Mouse (Mus musculus) adrenal gland, adult 2 months (tissue): ENCODE measurements around the gene Yeats2. TPM values are rescaled to one million over a fixed set of nuclear protein-coding genes. Genes with fewer than 3 reads are reported as not detected.
A peak's percentile ranks its signal among the peaks of the same experiment; 100 is the strongest.
"Not testable (repeated sequence)": the region's sequence is repeated elsewhere in the genome, so short reads cannot be mapped to it uniquely, and the experiment has no call there.

ENCODE experiments used
- DNase-seq: peaks from one replicate; pipeline ENCODE4 v3.0.0; 2021
- long read RNA-seq: library from polyadenylated mRNA; stranded (forward); transcript quantifications from one replicate; pipeline ENCODE4 v2.0.0, GENCODE M21; 2021
- polyA plus RNA-seq: library from polyadenylated mRNA; depleted of rRNA; stranded (reverse); fragments of >200 nt; gene quantifications from 2 replicates; pipeline ENCODE4 v1.2.3, GENCODE M21; 2012; rRNA removed
- total RNA-seq, 2 experiments: library from RNA; stranded (reverse); gene quantifications; 2 replicates each; pipeline ENCODE4 v1.2.3; 2021

Gene Yeats2
- total RNA-seq (10 to 100 TPM; 24.8 to 33.7 TPM), polyA plus RNA-seq (16.6 and 20.4 TPM in 2 replicates)
- long read RNA-seq, partial matches to known transcripts, result 2 of 3 reads
- long read RNA-seq, other reads (novel, unspliced or antisense), result 1 of 3 reads

DNA sequence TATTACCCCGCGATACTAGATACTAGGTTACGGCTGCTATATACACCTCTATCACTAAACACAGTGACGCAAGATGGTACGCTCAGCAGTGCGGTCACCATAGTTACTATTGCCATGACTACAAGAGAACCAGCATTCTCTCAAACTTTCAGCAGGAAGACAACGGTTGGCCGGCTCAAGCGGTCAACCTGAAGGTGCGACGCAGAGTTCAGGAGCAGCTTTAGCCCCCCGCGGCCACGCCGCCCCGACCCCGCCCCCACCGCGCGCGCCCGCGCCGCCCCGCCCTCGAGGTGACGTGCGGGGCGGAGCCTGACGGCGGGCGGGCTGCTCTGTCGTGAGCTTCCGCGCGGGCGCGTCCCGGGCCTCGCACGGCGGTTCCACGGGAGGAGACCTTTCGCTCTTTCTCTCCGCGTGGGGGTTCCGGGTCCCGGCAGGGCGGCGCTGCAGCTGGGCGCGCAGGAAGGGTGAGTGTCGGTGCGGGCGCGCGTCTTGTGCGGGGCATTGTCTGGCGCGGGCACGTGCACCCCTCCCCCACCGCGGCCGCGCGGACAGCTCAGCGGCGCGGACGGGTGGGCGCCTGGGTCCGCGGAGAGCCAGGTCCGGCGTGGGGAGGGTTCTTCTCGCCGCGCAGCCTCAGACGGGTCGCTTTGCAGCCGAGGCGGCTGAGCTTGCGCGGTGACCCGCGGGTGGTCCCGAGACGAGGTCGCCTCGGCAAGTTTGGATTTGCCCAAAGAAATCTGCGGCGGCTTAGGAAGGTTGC is at the start of gene Yeats2:
Yeats2 (plus strand) TSS at position 292 of the 760 bp plus-strand sequence.
- DNase-seq, result peak; percentile 90

DNA sequence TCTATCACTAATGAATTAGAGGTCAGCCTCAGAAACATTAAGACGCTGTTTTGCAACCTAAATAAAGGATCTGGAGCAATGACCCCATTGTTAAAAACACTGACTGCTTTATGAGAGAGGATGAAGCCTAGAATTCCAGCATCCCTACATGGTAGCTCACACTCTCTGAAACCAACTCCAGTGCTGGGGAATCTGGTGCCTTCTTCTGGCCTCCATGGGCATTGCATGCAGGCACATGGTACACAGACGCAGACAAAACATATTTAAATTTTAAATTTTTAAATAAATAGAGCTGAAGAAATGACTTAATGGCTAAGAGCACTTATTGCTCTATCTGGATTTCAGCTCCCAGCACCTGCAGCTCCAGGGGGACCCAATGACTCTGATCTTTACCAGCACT is 44.9 kb upstream of the Yeats2 start:
- DNase-seq, result no peak

DNA sequence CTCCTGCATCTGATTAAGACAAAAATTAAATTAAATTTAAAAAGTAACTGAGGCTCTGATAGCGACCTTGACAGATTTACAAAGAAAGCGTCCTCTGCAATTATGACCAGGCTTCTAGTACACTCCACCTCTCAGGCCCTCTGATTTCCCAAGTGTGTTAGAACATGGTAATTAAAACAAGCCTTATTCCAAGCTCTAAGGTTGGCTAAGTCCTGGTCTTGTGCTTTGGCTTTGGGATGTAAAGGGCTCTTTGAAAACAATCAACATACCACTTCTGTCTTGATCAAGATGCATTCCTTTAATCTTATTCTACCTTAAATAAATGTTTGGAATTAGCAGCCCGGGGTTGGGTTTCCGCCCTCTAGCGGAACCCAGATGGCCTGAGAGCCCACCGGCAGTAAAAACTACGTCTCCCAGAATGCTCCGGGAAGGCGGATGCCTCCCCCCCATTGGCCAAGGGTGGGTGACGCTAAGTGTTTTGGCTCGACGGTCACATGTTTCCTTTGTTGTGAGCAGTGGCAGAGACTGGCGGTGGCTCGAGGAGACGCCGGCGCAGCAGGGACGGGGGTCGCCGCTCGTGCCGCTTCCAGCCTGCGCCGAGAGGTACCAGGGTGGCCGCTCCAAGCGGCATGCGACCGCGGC is 43.7 kb upstream of the Yeats2 start, which contains the start of gene Klhl24:
Klhl24 (plus strand) TSS at position 474 of the 642 bp plus-strand sequence.
- DNase-seq, result peak; percentile 95

DNA sequence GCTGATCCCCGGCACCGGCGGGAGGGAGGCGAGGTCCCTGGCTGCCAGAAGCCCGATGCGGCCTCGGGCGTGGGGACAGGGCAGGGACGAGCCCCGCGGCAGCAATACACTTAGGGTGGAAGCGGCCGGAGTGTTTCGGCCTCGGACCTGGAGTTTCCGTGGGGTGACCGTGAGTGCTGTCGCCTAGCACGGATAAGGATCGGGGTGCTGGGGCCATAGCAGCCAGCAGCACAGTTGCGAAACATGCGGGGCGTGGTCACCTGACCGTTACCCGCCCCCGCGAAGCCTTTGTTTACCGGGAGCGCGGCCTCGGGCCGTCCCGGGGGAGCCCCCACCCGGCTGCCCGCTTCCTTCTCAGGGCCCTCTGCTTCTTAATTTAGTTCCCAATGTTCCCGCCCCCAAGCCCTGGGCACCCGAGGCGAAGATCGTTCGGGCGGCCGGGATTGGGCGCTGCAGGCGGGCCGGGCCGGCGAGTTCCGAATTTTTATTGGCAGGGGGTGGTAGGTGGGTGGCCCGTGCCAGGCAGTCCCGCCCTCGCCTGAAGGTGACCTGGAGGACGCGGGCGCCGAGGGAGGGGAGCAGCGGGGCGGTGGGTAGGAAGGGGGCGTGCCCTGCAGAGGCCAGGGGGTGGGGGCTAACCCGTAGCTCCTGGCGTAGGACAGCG is 43.0 kb upstream of the Yeats2 start:
- DNase-seq, result peak; percentile 99

DNA sequence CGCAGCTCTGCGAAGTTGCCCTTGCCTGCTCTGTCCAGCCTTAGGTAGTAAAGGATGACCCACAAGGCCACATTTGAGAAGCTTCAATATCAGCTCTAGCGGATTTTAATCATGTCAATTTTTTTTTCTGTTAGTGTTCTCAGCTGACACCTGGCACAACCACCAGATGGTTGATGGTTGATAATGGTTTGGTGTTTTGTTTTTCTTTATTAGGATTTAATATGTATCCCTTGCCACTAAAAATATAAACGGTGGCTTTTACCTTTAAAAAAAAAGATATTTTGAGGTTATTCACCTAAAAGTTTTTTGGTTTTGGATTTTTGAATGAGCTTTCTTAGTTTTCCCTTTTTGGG is 42.5 kb upstream of the Yeats2 start:
- DNase-seq, result no peak

DNA sequence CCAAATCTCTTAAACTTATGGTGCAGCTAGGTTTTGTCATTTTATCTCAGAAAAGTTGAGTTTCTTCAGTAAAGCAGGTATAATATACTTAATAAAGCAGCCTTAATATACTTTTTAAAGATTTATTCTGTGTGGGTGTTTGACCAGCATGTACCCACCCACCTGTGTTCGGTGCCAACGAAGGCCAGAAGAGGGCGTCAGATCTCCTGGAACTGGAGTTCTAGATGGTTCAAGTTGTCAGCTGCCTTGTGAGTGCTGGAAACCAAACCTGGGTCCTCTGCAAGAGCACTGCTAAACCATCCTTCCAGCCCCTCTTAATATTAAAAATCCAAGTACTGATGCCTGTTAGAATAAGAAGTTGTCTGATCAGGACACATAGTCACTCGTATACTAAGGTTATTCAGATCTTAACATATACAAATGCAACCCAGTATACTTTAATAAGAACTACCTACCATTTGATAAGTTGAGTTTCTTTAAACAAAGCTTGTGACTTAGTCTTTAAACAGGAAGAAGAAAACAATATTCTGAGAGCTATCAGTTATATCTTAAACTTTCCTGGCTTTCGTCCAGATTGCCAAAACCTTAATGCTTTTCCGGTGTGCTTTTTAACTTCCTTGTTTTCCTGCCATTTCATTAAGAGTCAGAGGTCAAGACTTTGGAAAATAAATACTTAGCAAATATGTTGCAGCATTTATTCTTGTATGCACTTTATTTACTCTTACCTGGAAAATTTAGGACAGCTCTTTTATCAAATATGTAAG is 41.8 kb upstream of the Yeats2 start:
- no peak for DNase-seq

DNA sequence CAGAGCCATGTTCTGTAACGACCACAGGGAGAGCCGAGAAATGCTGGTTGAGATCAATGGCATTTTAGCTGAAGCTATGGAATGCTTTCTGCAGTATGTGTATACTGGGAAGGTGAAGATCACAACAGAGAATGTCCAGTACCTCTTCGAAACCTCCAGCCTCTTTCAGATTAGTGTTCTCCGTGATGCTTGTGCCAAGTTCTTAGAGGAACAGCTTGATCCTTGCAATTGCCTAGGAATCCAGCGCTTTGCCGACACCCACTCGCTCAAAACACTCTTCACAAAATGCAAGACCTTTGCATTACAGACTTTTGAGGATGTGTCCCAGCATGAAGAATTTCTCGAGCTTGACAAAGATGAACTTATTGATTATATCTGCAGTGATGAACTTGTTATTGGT is 33.9 kb upstream of the Yeats2 start:
- DNase-seq, result no peak

DNA sequence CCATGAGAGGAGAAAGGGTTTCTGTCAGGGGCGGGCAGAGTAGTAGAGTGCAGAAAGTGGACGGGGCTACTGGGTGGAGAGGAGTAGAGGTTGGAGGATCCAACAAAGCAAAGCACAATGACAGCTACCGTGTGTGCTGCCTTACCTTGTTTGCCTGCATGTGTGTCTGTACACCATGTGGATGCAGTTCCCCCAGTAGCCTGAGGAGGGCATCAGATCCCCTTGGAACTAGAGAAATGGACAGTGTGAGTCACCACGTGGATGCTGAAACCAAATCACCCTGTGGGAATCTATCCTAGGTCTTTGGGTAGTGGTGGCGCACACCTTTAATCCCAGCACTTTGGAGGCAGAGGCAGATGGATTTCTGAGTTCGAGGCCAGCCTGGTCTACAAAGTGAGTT is 31.9 kb upstream of the Yeats2 start:
- DNase-seq, result no peak

DNA sequence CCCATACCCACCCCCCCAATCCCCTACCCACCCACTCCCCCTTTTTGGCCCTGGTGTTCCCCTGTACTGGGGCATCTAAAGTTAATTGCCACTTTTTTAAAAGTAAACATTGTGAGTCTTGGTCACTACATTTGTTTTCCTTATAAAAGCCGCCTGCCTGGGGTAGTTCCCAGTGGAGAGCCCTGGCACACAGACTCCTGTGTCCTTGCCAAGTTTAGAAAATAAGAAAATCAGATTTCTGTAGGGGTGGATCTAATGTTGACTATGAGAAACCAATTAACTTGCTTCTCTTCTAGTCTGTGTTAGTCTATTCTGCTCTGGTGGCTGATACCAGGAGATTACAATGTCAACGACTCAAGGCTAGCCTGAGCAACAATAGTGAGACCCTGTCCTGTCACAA is 28.2 kb upstream of the Yeats2 start:
- no peak for DNase-seq

DNA sequence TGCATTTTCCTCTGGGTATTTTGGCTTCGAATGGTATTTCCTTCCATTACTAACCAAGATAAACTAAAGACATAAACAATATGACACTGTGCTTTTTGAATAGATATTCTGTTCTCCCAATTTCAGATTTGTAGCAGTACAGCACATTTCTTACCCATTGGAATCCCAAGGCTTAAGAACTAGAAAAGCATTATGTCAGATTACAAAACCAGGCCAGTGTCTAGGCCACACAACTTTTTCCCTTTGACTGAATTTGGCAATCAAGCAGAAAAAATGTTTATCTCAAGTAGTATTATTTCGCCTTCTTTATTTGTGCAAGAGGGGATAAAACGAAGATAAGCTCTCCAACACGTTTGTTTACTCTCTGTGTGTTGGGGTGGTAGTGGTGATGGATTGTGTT is 24.8 kb upstream of the Yeats2 start:
- no peak for DNase-seq

DNA sequence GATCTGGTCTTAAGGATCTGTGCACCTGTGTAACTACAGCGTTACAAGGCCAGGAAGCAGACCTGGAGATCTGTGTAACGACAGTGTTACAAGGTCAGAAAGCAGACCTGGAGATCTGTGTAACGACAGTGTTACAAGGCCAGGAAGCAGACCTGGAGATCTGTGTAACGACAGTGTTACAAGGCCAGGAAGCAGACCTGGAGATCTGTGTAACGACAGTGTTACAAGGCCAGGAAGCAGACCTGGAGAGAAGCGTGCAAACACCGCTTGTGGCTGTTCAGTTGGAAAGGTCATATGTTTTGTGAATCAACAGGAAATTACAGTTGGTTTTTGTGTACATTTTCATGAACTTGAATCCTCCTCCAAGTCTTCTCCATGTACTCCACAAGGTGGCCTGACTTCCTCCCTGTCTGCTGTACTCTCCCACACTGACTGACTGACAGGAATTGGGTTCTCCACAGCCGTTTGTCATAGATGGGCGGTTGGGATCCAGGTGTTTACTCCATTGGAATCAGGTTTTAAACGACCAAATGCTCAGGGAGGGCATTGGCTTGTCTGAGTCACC is 14.5 kb upstream of the Yeats2 start:
- not testable (repeated sequence) for DNase-seq

DNA sequence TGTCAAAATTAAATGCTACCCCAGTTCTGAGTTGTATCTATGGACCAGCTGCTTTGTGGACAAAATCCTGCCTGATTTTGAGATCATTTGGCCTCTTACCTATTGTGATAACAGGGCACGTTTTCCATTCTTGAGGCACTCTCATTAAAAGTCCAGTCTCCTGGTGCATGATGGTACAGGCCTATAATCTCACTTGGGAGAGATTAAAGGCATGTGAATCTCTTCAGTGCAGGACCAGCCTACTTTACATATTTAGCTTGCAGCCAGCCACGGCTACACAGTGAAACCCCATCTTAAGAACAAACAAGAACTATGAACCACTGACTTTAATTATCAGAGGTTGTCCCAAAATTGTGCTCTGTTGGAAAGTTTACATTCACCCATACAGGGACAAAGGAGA is 10.5 kb upstream of the Yeats2 start:
- DNase-seq, result no peak

DNA sequence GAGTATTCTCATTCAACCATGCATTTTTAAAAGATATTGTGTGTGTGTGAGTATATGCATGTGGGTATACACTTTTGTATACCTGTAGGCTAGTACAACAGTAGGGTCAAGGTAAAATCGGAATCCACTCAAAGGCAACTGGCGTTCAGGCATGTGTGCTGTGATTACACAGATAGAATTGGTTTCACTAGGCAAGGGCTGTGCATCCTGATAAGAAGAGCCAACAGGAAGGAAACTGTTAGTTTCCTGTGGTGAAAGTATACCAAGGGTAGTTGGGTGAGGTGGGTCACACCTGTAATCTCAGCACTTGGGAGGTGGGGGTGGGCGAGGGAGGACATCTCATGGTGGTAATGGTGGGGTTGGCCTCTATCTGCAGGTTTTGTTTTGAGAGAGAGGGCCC is 3.7 kb downstream of the Yeats2 start:
- DNase-seq, result no peak

DNA sequence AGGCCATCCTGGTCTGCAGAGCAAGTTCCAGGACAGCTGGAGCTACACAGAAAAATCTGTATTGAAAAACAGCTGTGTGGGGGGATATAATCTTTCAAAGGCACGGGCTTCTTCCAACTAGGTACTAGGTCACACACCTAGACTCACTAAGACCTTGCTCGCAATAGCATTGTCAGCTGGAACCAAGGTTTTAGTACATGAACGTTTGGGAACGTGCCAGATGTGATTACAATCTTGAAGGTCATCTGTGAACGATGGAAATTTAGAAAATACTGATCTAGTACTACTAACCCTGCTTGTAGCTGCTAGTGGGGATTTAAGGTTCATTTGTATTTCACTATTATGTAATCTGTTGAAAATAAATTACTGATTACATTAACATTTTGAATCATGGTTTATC is 11.1 kb downstream of the Yeats2 start:
- DNase-seq, result peak; percentile 48

DNA sequence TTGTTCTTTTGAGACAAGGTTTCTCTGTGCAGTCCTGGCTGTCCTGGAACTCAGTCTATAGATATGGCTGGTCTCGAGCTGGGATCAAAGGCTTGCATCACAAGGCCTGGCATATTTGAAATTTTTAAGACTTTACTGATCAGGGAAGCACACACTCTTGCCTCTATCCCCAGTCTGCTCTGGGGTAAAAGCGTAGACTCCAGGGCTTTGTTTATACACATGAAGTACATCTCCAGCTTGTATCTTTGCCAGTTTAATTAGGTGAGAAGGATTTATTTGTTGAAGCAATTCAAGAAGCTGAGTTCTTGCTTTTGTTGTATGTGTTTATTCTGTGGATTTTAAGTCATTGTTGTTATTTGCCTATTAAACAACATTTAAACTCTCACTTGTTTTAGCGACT is 12.9 kb downstream of the Yeats2 start:
- DNase-seq, result no peak

DNA sequence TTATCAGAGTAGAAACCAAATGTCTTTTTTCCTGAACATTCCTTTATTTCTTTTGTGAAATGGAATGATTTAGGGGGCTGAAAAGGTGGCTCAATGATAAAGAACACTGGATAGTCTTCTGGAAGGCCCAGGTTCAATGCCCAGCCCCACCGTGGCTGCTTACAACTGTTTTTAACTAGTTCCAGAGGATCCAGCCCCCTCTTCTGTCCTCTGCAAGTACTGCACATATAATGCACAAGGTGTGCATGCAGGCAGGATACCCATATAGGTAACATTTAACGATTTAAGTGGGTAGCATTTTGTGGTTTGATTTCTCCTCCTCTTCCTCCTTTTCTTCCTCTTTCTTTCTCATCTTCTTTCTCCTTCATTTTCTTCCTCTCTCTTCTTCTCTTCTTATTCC is 19.3 kb downstream of the Yeats2 start:
- no peak for DNase-seq

DNA sequence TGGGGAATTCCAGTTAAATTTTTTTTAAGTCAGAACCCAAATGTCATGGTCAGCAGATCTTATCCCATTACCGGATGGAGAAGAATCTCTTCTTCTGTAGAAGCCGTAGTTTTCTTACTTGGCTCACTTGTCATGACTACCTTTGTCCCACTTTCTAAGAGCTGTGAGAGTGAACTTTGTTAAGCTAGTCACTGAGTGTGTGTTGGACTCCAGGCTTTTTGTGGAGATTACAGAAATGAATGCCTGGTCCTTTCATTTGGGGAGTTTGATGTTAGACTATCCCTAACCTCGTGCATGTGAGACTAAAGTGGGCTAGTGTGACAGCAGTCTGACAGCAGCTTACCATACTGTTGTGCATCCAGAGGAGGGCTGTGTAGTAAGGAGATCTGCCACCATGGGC is 28.2 kb downstream of the Yeats2 start:
- no peak for DNase-seq

DNA sequence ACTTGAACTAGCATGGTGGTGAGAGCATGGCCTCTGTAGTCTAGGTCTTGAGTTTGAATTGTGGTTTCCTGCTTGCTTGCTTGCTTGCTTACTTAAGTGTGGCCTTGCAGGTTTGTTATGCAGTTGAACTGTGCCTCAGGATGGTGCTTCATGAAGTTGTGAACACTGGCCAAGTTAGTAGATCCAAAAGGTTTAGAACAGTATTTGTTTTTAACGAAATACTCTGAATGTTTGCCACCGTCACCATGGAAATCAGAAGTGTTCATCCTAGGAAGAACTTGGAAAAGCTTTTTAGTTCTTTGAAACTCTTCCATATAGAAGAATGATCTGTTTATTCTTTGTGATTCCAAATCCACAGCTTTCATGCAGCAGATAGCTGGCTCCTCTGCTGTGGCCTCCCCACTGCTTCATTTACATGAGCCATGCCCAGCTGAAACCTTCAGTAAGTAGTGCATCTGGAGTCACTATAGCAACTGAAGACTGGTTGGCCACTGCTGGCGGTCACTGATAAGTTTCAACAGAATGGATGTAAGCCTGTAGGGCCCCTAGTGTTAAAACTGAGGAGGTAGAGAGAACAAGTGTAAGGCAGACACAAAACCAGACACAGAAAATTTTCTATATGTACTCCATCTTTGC is 28.7 kb downstream of the Yeats2 start:
- no peak for DNase-seq

DNA sequence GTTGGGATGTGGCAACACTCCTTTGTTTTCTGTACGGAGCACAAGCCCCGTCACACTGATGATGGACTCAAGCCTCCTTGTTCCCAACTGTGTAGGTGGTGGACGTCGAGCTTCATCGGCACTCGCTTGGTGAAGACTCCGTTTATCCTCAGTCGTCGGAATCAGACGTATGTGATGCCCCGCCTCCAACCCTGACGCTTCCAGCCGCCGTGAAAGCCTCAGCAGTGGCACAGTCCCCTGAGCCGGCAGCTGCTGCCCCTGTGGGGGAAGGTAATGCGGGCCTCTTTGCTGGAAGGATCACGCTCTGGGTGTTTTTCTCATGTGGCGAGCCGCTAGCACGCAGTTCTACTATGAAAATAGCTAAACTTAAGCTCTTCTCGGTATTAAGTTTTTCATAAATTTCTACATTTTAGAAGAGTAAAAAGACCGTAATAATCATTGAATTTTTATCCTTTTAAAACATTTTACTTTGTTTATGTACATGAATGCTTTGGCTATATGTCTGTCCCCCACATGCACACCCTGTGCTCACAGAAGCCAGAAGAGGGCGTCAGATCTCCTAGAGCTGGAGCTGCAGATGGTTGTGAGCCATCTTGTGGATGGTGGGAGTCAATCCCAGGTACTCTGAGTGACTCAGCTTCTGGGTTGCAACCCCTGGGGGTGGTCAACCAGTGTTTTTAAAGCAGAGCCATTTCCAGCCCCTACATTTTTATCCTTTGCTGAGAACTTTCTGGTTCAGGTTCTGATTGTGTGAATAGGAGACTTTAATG is 38.7 kb downstream of the Yeats2 start:
- no peak for DNase-seq

DNA sequence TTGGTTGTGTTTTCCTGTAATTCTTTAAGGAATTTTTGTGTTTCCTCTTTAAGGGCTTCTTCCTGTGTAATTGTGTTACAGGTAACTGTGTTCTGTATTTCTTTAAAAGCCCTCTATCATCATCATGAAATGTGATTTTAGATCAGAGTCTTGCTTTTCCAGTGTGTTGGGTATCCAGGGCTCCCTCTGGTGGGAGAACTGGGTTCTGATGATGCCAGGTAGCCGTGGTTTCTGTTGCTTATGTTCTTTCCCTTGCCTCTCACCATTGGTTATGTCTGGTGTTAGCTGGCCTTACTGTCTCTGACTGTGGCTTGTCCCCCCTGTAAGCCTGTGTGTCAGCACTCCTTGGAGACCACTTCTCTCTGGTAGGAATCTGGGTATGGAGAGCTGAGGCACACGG is 44.5 kb downstream of the Yeats2 start:
- no peak for DNase-seq
